Mouse (Mus musculus) midbrain, embryonic 15.5 days (tissue): ENCODE results near the gene Slc16a10. TPM values are rescaled to one million over a fixed set of nuclear protein-coding genes. Genes with fewer than 3 reads are reported as not detected.

Experiments
- polyA plus RNA-seq: library from polyadenylated mRNA; unstranded; fragments of >200 nt; fragmentation: Nextera tagmentation; extraction: Ambion mirVana; gene quantifications from 2 replicates; pipeline ENCODE4 v1.2.1, GENCODE M21; 2015

The Slc16a10 gene
- polyA plus RNA-seq, 1 experiment from 2014 or later = 3.6 TPM

Other genes starting within 250 kb of the Slc16a10 start
- gene Mfsd4b4, start 243.0 kb downstream of the Slc16a10 start, polyA plus RNA-seq = 4.7 and 4.9 TPM in 2 replicates
- 0.06 TPM in 1 of 2 replicates, not detected in the other for gene Mfsd4b2, start 215.3 kb downstream of the Slc16a10 start, polyA plus RNA-seq
- not detected in 2 replicates for gene Mfsd4b3, start 182.1 kb downstream of the Slc16a10 start, polyA plus RNA-seq
- gene Mfsd4b5, start 155.6 kb downstream of the Slc16a10 start, polyA plus RNA-seq = 0.08 TPM in 1 of 2 replicates, not detected in the other
- 0.26 and 0.54 TPM in 2 replicates for gene Mfsd4b1, start 117.0 kb downstream of the Slc16a10 start, polyA plus RNA-seq
- 61.9 and 63.6 TPM in 2 replicates for gene Rpf2, start 104.8 kb upstream of the Slc16a10 start, polyA plus RNA-seq
- gene Gtf3c6, start 115.8 kb upstream of the Slc16a10 start, polyA plus RNA-seq = 78.8 and 80.0 TPM in 2 replicates
- gene Amd1, start 159.9 kb upstream of the Slc16a10 start, polyA plus RNA-seq = 37.1 and 42.1 TPM in 2 replicates
- gene Cdk19, start 197.3 kb upstream of the Slc16a10 start, polyA plus RNA-seq = 8.6 and 10.1 TPM in 2 replicates